Mouse (Mus musculus) left cerebral cortex, postnatal 25 days (tissue): ENCODE results near the gene Snx6. TPM values are rescaled to one million over a fixed set of nuclear protein-coding genes. Genes with fewer than 3 reads are reported as not detected.
"Not testable (repeated sequence)": the region's sequence is repeated elsewhere in the genome, so short reads cannot be mapped to it uniquely, and the experiment has no call there.

ENCODE experiments used
- DNase-seq, 2 experiments: peaks; one replicate each; pipeline ENCODE4 v3.0.0; 2022; ENCODE audit warnings: low spot score in 2 of 2, mixed read lengths in 1 of 2
- intact Hi-C: fragments of 180-260 bp; cut with DNase I; formaldehyde crosslinking; loops from one replicate; pipeline ENCODE4 v1.15.1; 2025
- total RNA-seq, 2 experiments: library from RNA; stranded (reverse); gene quantifications; 2 replicates each; pipeline ENCODE4 v1.2.3; 2021

The Snx6 gene
- total RNA-seq = 10 to 100 TPM; 39.7 to 48.2 TPM

DNA sequence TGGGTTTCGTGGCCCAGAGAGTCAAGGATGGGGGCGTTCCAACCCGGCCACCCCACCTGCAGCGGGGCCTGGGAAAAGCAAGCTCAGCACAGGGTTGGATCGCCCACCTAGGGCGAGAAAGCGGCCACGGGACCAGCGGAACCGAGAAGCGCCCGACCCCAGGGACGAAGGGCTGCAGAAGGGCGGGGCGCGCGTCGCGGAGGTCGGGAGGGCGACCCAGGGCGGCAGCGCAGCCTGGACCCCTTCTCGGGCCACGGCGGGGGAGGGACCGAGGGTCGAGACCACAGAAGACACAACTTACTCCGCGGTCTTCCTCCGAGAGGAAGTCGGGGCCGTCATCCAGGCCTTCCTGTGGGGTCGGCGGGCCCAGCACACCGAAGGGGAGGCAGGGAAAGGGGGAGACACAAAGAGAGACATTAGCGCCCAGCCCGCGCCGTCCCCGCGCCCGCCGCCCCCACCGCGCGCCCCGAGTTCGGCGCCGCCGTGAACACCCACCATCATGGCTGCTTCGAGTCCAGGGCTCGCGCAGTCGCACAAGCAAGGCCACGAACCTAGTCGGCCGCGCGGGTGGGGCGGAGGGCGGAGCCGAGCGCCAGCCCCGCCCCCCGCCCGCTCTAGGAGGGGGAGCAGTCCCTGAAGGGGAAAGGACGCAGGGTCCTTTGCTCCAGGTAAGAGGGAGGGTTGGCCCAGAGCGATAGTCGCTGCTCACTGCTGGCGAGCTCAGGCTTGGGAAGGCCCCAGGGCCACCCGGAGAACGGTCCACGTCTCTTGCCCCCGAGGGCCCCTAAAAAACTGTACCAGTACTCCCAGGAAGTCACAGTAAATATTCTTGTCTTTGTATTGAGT lies at the start of gene Snx6:
TSS of gene Snx6 (minus strand) at position 551 of the 846 bp plus-strand sequence.
- intact Hi-C loops = loop anchor here (2.0 kb wide), 1 partner anchor 67 kb away; the partner anchor contains the start of gene Cfl2
- peak; percentile 83 to 84 for DNase-seq

DNA sequence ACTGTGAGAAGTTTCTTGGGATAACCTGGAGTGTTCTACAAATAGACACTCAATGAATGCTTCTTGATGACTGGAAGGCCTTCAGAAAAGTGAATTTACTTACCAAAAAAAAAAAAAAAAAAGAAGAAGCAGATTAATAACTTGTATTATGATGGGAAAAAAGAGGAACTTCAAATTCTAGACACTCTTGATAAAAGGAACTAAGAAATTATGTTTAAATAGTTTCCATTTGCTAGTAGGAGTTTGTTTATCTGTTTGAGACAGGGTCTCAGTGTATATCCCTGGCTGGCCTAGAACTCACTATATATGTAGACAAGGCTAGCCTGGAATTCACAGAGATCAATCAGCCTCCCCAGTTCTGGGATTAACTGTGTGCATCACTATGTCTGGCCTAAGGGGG lies 48.9 kb upstream of the Snx6 start:
- intact Hi-C loops = no loop called here

GRCm38 (mm10) chr12:54841576-54841975 lies 46.1 kb upstream of the Snx6 start:
- intact Hi-C loops = no loop called here
- no peak for DNase-seq

More for the DNA sequence above, 48.9 kb upstream of the Snx6 start:
- no peak for DNase-seq

DNA sequence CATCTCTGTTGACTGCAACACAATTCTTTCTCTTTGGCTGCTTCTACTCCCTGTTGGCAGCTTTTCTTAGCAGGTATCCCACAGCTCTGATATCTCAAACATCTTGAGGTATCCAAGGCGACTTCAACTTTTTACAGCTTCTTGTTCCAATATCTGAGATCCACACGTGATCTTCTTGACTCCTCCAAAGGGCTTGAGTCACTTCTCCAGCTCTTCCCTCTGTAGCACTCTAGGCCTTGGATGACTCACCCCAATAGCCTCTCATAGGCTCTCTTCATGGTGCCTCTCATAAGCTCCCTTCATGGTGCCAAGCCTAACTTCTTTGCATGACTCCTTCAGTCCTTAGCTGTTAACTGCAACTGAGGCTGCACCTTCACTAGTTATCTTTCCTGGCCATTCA lies 44.3 kb upstream of the Snx6 start:
- no peak for DNase-seq
- intact Hi-C loops = loop anchor here (10.0 kb wide), 1 partner anchor 455 kb away; the partner anchor contains the start of gene 1110008L16Rik

- intact Hi-C loops = loop anchor here (10.0 kb wide), 1 partner anchor 456 kb away; the partner anchor contains the start of gene 1110008L16Rik
- DNase-seq = no peak
Observed at GRCm38 (mm10) chr12:54838931-54839330, 43.4 kb upstream of the Snx6 start.

- intact Hi-C loops = loop anchor here (1.0 to 10.0 kb wide), 2 partner anchors 26 to 459 kb away; partner anchors contain the start of genes 1110008L16Rik and Cfl2
- DNase-seq = no peak
Observed at GRCm38 (mm10) chr12:54835608-54836570, 40.4 kb upstream of the Snx6 start.

DNA sequence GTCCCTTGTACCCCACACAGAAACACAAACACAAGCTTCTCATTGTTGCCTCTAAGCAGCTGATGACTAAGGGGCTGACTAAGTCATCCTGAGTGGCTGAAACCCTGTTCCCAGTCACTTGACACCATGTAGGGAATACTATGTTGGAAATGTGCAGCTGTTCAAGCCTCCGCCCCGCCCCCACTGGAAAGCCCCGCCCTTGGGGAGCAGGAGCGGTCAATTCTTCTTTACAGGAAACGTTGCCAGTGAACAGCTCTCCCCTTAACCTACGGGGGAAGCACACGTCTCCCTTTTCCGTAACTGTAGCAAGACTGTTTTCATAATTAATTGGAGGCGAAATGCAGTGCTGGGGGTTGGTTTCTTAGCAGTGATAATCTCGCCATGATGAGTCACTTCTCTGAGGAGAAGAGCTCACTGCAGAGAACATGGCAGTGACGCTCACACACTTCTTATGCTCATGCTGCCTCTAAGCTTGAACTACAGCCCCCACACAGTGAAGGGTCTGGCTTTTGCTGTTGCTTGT lies 39.5 kb upstream of the Snx6 start:
- peak; percentile 52 to 77 for DNase-seq
- intact Hi-C loops = loop anchor here (1.0 to 10.0 kb wide), 2 partner anchors 27 to 460 kb away; partner anchors contain the start of genes 1110008L16Rik and Cfl2

- intact Hi-C loops = loop anchor here (10.0 kb wide), 1 partner anchor 461 kb away; the partner anchor contains the start of gene 1110008L16Rik
- peak in 1 of 2 experiments; percentile 26 for DNase-seq
Observed at GRCm38 (mm10) chr12:54833856-54834399, 38.4 kb upstream of the Snx6 start.

DNA sequence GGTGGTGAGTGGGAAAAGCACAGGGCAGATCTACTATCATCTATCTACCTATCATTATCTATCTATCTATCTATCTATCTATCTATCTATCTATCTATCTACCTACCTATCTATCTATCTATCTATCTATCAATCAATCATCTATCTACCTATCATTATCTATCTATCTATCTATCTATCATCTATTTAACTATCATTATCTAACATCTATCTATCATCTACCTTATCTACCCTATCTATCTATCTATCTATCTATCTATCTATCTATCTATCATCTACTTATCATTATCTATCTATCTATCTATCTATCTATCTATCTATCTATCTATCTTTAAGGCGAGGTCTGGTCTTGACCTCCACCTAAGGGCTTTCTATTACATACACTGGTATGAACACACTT lies 36.4 kb upstream of the Snx6 start:
- DNase-seq = not testable (repeated sequence)
- intact Hi-C loops = loop anchor here (10.0 kb wide), 1 partner anchor 463 kb away; the partner anchor contains the start of gene 1110008L16Rik

DNA sequence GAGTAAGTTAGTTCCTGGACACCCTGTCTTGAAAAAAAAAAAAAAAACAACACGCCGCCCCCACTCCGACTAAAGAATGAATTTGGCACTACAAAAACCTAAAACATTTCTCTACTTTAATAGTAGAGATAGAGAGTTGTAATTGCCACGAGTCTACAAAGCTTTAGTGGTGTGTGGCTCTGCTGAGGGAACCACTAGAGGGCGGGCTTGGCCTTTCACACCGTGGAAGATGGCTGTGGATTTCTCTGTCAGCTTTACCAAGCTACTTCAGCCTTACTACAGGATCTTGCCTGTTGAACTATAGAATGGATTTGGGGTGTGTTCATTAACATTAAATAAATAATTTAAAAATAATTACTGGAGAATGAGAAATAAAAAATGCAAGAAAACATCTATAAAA lies 35.1 kb upstream of the Snx6 start:
- peak; percentile 75 to 89 for DNase-seq
- intact Hi-C loops = loop anchor here (1.0 to 10.0 kb wide), 2 partner anchors 49 to 464 kb away; partner anchors contain the start of gene 1110008L16Rik

GRCm38 (mm10) chr12:54829876-54830275 lies 34.4 kb upstream of the Snx6 start:
- no peak for DNase-seq
- intact Hi-C loops = loop anchor here (1.0 to 10.0 kb wide), 2 partner anchors 49 to 465 kb away; partner anchors contain the start of gene 1110008L16Rik

GRCm38 (mm10) chr12:54828043-54828442 lies 32.5 kb upstream of the Snx6 start:
- intact Hi-C loops = no loop called here
- no peak for DNase-seq

DNA sequence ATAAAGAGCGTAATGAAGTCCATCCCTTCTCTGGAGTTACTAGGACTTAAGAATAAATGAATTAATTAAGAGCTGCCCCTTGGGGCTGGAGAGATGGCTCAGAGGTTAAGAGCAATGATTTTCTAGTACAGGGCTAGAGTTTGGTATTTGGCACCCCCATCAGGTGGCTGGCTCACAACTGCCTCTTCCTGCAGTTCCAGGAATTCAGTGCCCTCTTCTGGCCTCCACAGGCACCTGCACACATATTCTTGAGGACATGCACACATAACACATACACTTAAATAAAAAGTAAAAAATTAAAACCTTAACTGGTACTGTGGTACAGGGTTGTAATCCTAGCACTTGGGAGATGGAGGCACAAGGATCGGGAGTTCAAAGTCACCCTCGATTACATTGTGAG lies 29.7 kb upstream of the Snx6 start:
- no peak for DNase-seq
- intact Hi-C loops = no loop called here

DNA sequence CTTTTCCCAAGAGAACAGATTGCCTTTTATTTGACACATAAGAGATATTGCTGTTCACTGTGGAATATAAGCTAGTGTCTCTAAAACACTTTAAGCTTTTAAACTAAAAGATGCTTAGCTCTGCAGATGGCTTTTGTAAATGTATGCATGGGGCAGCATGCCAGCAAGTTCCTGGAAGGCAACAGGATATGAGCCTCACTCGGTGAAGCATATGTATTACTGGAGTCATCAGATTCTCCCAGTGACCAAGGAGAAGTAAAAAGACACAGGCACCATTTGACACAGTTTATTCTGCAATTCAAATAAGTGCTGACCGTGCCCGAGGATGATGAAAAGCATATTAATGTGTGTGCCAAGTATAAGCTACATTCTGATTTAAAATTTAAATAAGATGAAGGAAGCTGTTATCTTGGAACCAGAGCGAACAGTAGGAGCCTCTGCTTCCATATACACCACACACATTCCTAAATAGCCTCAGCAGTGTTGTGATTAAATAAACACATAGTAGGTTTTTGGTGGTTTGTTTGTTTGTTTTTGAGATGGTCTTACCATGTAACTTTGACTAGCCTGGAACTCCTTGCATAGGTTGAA lies 27.4 kb upstream of the Snx6 start:
- intact Hi-C loops = no loop called here

DNA sequence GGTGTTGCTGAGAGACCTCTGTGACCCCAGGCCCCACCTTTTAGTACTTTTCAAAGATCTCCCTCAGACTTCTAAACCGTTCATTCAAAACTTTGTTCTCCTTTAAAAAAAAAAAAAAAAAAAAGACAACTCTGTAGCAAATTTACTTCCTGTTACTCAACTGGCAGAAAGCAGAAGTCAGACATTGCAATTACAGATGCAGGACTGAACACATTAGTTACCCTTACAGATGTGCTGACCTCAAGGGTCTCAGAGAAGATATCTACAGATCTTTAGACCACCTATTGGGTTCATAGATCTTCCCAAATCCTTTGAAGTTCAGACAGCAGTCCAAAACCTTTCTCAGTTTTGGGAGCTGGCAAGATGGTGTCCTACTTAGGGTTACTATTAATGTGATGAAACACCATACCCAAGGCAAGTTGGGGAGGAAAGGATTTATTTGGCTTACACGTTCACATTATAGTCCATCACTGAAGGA lies 25.2 kb upstream of the Snx6 start:
- intact Hi-C loops = no loop called here
- DNase-seq = no peak

More for the DNA sequence above, 27.4 kb upstream of the Snx6 start:
- peak; percentile 57 to 95 for DNase-seq

DNA sequence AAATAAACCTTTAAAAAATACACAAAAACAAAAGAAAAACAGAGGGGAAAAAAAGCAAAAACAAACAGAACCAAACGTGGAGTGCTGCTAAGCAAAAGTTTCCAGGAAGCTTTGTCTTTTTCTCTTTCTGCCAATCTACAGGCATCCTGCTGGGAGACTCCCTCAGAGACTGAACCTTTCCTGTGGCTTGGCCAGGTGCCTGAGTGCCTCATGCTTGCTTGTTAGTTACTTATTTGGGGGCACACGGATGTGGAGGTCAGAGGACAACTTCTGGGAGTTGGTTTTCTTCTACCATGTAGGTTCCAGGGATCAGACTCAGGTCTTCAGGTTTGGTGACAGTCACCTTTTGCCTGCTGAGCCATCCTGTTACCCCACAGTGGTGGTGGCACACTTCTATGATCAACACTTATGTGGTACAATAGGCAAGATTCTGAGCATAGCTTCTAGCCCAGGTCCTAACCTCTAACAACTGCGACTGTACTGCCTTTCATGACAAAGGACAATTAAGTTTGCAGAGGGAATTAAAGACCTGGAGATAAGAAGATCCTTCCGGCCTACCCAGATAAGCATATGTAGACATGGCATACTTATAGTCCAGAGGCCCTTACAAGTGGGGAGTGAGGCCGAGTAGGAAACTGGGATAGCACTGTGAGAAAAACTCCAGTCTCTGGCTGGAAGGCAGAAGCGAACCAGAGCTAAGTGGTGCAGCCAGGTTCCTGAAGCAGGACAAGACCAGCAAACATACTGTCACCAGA lies 23.9 kb upstream of the Snx6 start:
- intact Hi-C loops = no loop called here
- no peak for DNase-seq

- intact Hi-C loops = no loop called here
- no peak for DNase-seq
Observed at GRCm38 (mm10) chr12:54810142-54810541, 14.6 kb upstream of the Snx6 start.

DNA sequence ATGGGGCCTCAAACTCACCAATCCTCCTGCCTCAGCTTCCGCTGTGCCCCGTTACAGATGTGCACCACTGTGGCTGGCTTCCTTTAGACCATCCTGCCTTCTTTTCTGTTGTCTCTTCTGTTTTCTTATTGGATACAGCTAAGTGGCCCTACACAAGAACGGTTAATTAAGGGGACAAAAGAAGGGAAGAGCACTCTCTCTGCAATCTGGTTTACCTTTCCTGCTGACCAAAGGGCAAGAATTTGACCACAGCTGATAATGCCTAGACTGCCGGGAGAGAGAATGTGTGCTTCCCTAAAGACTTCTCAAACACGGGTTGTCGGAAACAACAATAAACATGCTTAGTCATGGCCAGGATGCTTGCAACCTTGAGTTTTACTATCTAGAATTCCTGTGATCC lies 12.0 kb upstream of the Snx6 start:
- intact Hi-C loops = no loop called here
- DNase-seq = no peak
